Mouse (Mus musculus) WW6 (cell line): ENCODE measurements at regions not wholly inside any gene's neighbourhood (a gene's known extent, or its start where the extent isn't known, plus 50 kb on each side); places are given as distances from the start of the nearest gene placed in this dataset.
A peak's percentile ranks its signal among the peaks of the same experiment; 100 is the strongest.

Source experiments
- DNase-seq: peaks from one replicate; pipeline ENCODE4 v3.0.0-alpha.2; 2013; ENCODE audit warnings: low read depth, low spot score

GRCm38 (mm10) chr4:22047730-22048455, 116.8 kb downstream of the Faxc start:
- peak; percentile 20 for DNase-seq

- DNase-seq = no peak
Measured at GRCm38 (mm10) chr4:22066785-22067433, 135.8 kb downstream of the Faxc start.

- DNase-seq = no peak
Measured at GRCm38 (mm10) chr4:22067678-22068299, 136.7 kb downstream of the Faxc start.

GRCm38 (mm10) chr4:22088209-22088787, 157.2 kb downstream of the Faxc start:
- no peak for DNase-seq

GRCm38 (mm10) chr4:22089637-22090041, 158.5 kb downstream of the Faxc start:
- no peak for DNase-seq

GRCm38 (mm10) chr4:22090536-22090935, 159.4 kb downstream of the Faxc start:
- DNase-seq = no peak

GRCm38 (mm10) chr4:22092551-22092950, 161.4 kb downstream of the Faxc start:
- peak; percentile 16 for DNase-seq

- no peak for DNase-seq
Measured at GRCm38 (mm10) chr4:22095257-22096031, 164.3 kb downstream of the Faxc start.

GRCm38 (mm10) chr4:22098605-22099004, 167.5 kb downstream of the Faxc start:
- no peak for DNase-seq

- no peak for DNase-seq
Measured at GRCm38 (mm10) chr4:22102478-22102877, 171.3 kb downstream of the Faxc start.

- DNase-seq = no peak
Measured at GRCm38 (mm10) chr4:22103001-22103587, 172.0 kb downstream of the Faxc start.

GRCm38 (mm10) chr4:22106883-22107282, 175.8 kb downstream of the Faxc start:
- DNase-seq = no peak

- no peak for DNase-seq
Measured at GRCm38 (mm10) chr4:22109410-22109809, 178.3 kb downstream of the Faxc start.

GRCm38 (mm10) chr4:22110400-22110799, 179.3 kb downstream of the Faxc start:
- no peak for DNase-seq

- no peak for DNase-seq
Measured at GRCm38 (mm10) chr4:22112209-22112608, 181.1 kb downstream of the Faxc start.

GRCm38 (mm10) chr4:22114451-22114850, 183.3 kb downstream of the Faxc start:
- no peak for DNase-seq

GRCm38 (mm10) chr4:22119877-22120276, 188.7 kb downstream of the Faxc start:
- DNase-seq = no peak

- DNase-seq = no peak
Measured at GRCm38 (mm10) chr4:22120953-22121352, 189.8 kb downstream of the Faxc start.

GRCm38 (mm10) chr4:22121397-22121796, 190.3 kb downstream of the Faxc start:
- DNase-seq = no peak

- no peak for DNase-seq
Measured at GRCm38 (mm10) chr4:22124836-22125235, 193.7 kb downstream of the Faxc start.

- DNase-seq = no peak
Measured at GRCm38 (mm10) chr4:22130511-22130910, 199.4 kb downstream of the Faxc start.
